Mouse (Mus musculus): ENCODE data around the gene Pex19. TPM values are rescaled to one million over a fixed set of nuclear protein-coding genes. Genes with fewer than 3 reads are reported as not detected.
A peak's percentile ranks its signal among the peaks of the same experiment; 100 is the strongest.

The Pex19 gene
- total and polyA plus RNA-seq, 3 experiments, result 26.3 to 53.6 TPM; not detected in 1

DNA sequence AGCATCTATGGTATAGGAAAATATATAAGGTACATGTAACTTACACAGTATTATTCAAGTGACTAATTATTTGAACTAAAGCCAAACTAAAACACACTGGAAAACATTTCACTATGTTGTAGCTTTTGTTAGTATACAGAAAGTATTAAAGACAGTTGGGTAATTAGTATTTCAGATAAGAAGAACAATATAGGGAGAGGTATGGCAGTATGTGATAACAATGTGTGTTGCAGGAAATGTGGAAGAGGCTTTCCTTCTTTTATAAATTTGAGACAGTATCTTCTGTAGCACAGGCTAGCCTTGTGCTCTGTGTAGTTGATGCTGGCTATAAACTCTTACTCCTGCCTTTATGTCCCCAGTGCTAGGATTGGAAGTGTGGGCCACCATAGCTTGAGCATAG, 57.4 kb downstream of the Pex19 start (continued):
- TF ChIP-seq ZC3H11A (IDR thresholded peaks at IDR 0.05; ENCODE audit: low read depth, low read length) (no peak), TAL1 (IDR thresholded peaks at IDR 0.05; ENCODE audit: low read length) (peak; percentile 50), ZKSCAN1 (IDR thresholded peaks at IDR 0.05; ENCODE audit: low read depth, low read length) (no peak), MAZ (IDR thresholded peaks at IDR 0.05; ENCODE audit: low read depth, low read length) (no peak), MYC (IDR thresholded peaks at IDR 0.05; ENCODE audit: low read depth, low read length) (0 out of 2 replicates have a peak, but pooled peaks have one; percentile 32), TCF12 (IDR thresholded peaks at IDR 0.05; ENCODE audit: low read depth, low read length) (peak; percentile 42; the same call in 1 of the 2 replicates), KAT2A (conservative IDR thresholded peaks at IDR 0.05; ENCODE audit: low read depth, low read length) (no peak), RAD21 (IDR thresholded peaks at IDR 0.05; ENCODE audit: low read depth, low read length) (no peak), NRF1 (IDR thresholded peaks at IDR 0.05; ENCODE audit: insufficient read depth, low read depth, low read length, poor library complexity, severe bottlenecking) (no peak)

Other genes starting within 250 kb of the Pex19 start
- gene Gm10521, start 231.1 kb upstream of the Pex19 start, total RNA-seq (2012; rRNA removed), result 0.04 and 0.10 TPM in 2 replicates
- gene Gm10521, start 231.1 kb upstream of the Pex19 start, polyA plus RNA-seq (2012; ENCODE audit: insufficient read depth in 1 of 2, insufficient read length in 2 of 2, low read depth in 1 of 2, low replicate concordance in 2 of 2, missing spikeins in 1 of 2), result under 1 TPM in 1 of 2 experiments, not detected in 1; 0.39 TPM
- not detected in 2 replicates for gene Slamf6, start 209.2 kb upstream of the Pex19 start, total RNA-seq (2012; rRNA removed)
- gene Slamf6, start 209.2 kb upstream of the Pex19 start, polyA plus RNA-seq (2012; ENCODE audit: insufficient read depth in 1 of 2, insufficient read length in 2 of 2, low read depth in 1 of 2, low replicate concordance in 2 of 2, missing spikeins in 1 of 2), result under 1 TPM in 1 of 2 experiments, not detected in 1; 0.01 TPM
- gene Vangl2, start 98.3 kb upstream of the Pex19 start, total RNA-seq (2012; rRNA removed), result 0.39 and 0.88 TPM in 2 replicates
- 1 to 10 TPM in 1 of 2 experiments, not detected in 1; 3.0 TPM for gene Vangl2, start 98.3 kb upstream of the Pex19 start, polyA plus RNA-seq (2012; ENCODE audit: insufficient read depth in 1 of 2, insufficient read length in 2 of 2, low read depth in 1 of 2, low replicate concordance in 2 of 2, missing spikeins in 1 of 2)
- gene Nhlh1, start 69.2 kb upstream of the Pex19 start, total RNA-seq (2012; rRNA removed), result not detected in 2 replicates
- gene Nhlh1, start 69.2 kb upstream of the Pex19 start, polyA plus RNA-seq (2012; ENCODE audit: insufficient read depth in 1 of 2, insufficient read length in 2 of 2, low read depth in 1 of 2, low replicate concordance in 2 of 2, missing spikeins in 1 of 2), result not detected
- 90.8 and 92.3 TPM in 2 replicates for gene Copa, start 44.2 kb upstream of the Pex19 start, total RNA-seq (2012; rRNA removed)
- gene Copa, start 44.2 kb upstream of the Pex19 start, polyA plus RNA-seq (2012; ENCODE audit: insufficient read depth in 1 of 2, insufficient read length in 2 of 2, low read depth in 1 of 2, low replicate concordance in 2 of 2, missing spikeins in 1 of 2), result 100 to 1,000 TPM in 1 of 2 experiments, 10 to 100 TPM in 1; 81.2 to 118 TPM
- gene Ncstn, start 44.0 kb upstream of the Pex19 start, total RNA-seq (2012; rRNA removed), result 9.6 and 9.9 TPM in 2 replicates
- gene Ncstn, start 44.0 kb upstream of the Pex19 start, polyA plus RNA-seq (2012; ENCODE audit: insufficient read depth in 1 of 2, insufficient read length in 2 of 2, low read depth in 1 of 2, low replicate concordance in 2 of 2, missing spikeins in 1 of 2), result 10 to 100 TPM in 1 of 2 experiments, not detected in 1; 38.5 TPM
- gene Dcaf8, start 21.3 kb downstream of the Pex19 start, total RNA-seq (2012; rRNA removed), result 31.7 and 32.1 TPM in 2 replicates
- 10 to 100 TPM; 45.8 to 49.0 TPM for gene Dcaf8, start 21.3 kb downstream of the Pex19 start, polyA plus RNA-seq (2012; ENCODE audit: insufficient read depth in 1 of 2, insufficient read length in 2 of 2, low read depth in 1 of 2, low replicate concordance in 2 of 2, missing spikeins in 1 of 2)
- gene Pea15a, start 80.0 kb downstream of the Pex19 start, total RNA-seq (2012; rRNA removed), result 2.4 and 3.0 TPM in 2 replicates
- 1 to 10 TPM in 1 of 2 experiments, not detected in 1; 7.5 TPM for gene Pea15a, start 80.0 kb downstream of the Pex19 start, polyA plus RNA-seq (2012; ENCODE audit: insufficient read depth in 1 of 2, insufficient read length in 2 of 2, low read depth in 1 of 2, low replicate concordance in 2 of 2, missing spikeins in 1 of 2)
- gene Casq1, start 93.1 kb downstream of the Pex19 start, total RNA-seq (2012; rRNA removed), result not detected in 2 replicates
- under 1 TPM in 1 of 2 experiments, not detected in 1; 0.21 TPM for gene Casq1, start 93.1 kb downstream of the Pex19 start, polyA plus RNA-seq (2012; ENCODE audit: insufficient read depth in 1 of 2, insufficient read length in 2 of 2, low read depth in 1 of 2, low replicate concordance in 2 of 2, missing spikeins in 1 of 2)
- not detected in 2 replicates for gene Atp1a4, start 131.7 kb downstream of the Pex19 start, total RNA-seq (2012; rRNA removed)
- gene Atp1a4, start 131.7 kb downstream of the Pex19 start, polyA plus RNA-seq (2012; ENCODE audit: insufficient read depth in 1 of 2, insufficient read length in 2 of 2, low read depth in 1 of 2, low replicate concordance in 2 of 2, missing spikeins in 1 of 2), result not detected
- 65.2 and 88.0 TPM in 2 replicates for gene Igsf8, start 134.9 kb downstream of the Pex19 start, total RNA-seq (2012; rRNA removed)
- gene Igsf8, start 134.9 kb downstream of the Pex19 start, polyA plus RNA-seq (2012; ENCODE audit: insufficient read depth in 1 of 2, insufficient read length in 2 of 2, low read depth in 1 of 2, low replicate concordance in 2 of 2, missing spikeins in 1 of 2), result 10 to 100 TPM in 1 of 2 experiments, not detected in 1; 97.2 TPM
- 0.10 TPM in 1 of 2 replicates, not detected in the other for gene Atp1a2, start 171.3 kb downstream of the Pex19 start, total RNA-seq (2012; rRNA removed)
- gene Atp1a2, start 171.3 kb downstream of the Pex19 start, polyA plus RNA-seq (2012; ENCODE audit: insufficient read depth in 1 of 2, insufficient read length in 2 of 2, low read depth in 1 of 2, low replicate concordance in 2 of 2, missing spikeins in 1 of 2), result under 1 TPM in 1 of 2 experiments, not detected in 1; 0.04 TPM
- not detected in 2 replicates for gene Kcnj9, start 202.6 kb downstream of the Pex19 start, total RNA-seq (2012; rRNA removed)
- gene Kcnj9, start 202.6 kb downstream of the Pex19 start, polyA plus RNA-seq (2012; ENCODE audit: insufficient read depth in 1 of 2, insufficient read length in 2 of 2, low read depth in 1 of 2, low replicate concordance in 2 of 2, missing spikeins in 1 of 2), result under 1 TPM in 1 of 2 experiments, not detected in 1; 0.08 TPM
- 0.03 and 0.04 TPM in 2 replicates for gene Kcnj10, start 214.5 kb downstream of the Pex19 start, total RNA-seq (2012; rRNA removed)
- under 1 TPM in 1 of 2 experiments, not detected in 1; 0.72 TPM for gene Kcnj10, start 214.5 kb downstream of the Pex19 start, polyA plus RNA-seq (2012; ENCODE audit: insufficient read depth in 1 of 2, insufficient read length in 2 of 2, low read depth in 1 of 2, low replicate concordance in 2 of 2, missing spikeins in 1 of 2)
- 8.3 and 8.6 TPM in 2 replicates for gene Pigm, start 249.8 kb downstream of the Pex19 start, total RNA-seq (2012; rRNA removed)
- 10 to 100 TPM in 1 of 2 experiments, not detected in 1; 11.3 TPM for gene Pigm, start 249.8 kb downstream of the Pex19 start, polyA plus RNA-seq (2012; ENCODE audit: insufficient read depth in 1 of 2, insufficient read length in 2 of 2, low read depth in 1 of 2, low replicate concordance in 2 of 2, missing spikeins in 1 of 2)

All from MEL (cell line).